Mouse (Mus musculus): ENCODE measurements around the gene Mttp. TPM values are rescaled to one million over a fixed set of nuclear protein-coding genes. Genes with fewer than 3 reads are reported as not detected.

Mttp gene
- polyA plus RNA-seq, 1 experiment from 2014 or later, result 8.7 TPM

DNA sequence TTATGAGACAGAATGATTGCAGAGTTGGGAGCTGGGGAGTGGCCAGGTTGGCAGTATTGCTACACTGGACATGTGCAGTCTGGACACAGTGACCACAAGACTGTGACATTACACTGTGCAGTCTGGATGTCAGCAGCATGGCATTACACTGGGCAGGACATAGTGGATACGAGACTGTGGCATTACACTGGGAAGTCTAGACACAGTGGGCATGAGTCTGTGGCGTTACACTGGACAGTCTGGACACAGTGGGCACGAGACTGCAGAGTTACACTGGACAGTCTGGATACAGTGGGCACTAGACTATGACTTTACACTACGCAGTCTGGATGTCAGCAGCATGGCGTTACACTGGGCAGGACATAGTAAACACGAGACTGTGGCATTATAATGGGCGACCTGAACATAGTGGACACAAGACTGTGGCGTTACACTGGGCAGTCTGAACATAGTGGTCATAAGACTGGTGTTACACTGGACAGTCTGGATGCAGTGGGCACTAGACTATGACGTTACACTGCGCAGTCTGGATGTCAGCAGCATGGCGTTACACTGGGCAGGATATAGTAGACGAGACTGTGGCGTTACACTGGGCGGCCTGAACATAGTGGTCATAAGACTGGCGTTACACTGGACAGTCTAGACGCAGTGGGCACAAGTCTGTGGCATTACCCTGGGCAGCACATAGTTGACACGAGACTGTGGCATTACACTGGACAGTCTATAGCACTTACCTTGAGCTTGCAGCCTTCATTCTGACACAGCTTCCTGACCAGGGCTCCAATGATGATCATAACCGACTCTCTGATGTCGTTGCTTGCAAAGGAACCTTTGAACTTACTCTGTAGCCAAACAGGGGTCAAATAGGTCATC is 33.6 kb downstream of the Mttp start:
- no peak overlapping the region for H3K27ac ChIP-seq (ENCODE audit: low read depth, low read length)
- no peak overlapping the region for H3K4me3 ChIP-seq (ENCODE audit: low read depth, low read length)
- no peaks in the 10 kb centered on the region for H3K4me1 ChIP-seq (ENCODE audit: control insufficient read depth, insufficient read depth, low read length)
- 0 out of 2 replicates have a peak, but pooled peaks have one; percentile 55 for ATAC-seq (replicated peaks; ENCODE audit: insufficient number of reproducible peaks, low FRiP score, low TSS enrichment)
- no peak overlapping the region for H3K9ac ChIP-seq (ENCODE audit: low read depth, low read length)
- WGBS (ENCODE audit: insufficient replicate concordance), result 83% methylated on average over 19 of the region's 19 CpGs
- H3K36me3 ChIP-seq (ENCODE audit: control insufficient read depth, insufficient read depth, low read length), result no peaks in the 10 kb centered on the region
- H3K9me3 ChIP-seq (replicated peaks; ENCODE audit: control insufficient read depth, low read length), result no peaks in the 10 kb centered on the region
- H3K4me2 ChIP-seq, result no peak overlapping the region
- no peaks in the 10 kb centered on the region for H3K27me3 ChIP-seq (ENCODE audit: control insufficient read depth, insufficient read depth, low read length)

DNA sequence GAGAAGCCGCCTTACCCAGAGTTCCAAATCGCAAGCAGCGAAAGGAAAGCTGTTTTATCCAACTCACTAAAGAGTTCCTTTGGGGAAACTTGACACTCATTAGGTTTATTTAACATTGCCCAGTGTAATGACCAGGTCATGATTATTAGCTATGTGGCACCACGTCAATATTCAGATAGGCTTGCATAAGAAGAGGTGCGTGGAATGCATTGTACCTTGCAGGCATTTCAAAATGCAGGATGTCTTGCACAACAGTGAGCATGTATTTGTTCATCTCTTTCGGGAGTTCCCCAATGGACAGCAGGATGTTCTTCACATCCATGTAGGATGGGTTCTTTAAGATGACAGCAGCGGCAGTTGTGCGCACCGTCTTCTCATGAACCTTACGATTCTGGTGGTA is 37.9 kb downstream of the Mttp start:
- Histone ChIP-seq H3K4me2 (no peak overlapping the region), H3K4me1 (ENCODE audit: control insufficient read depth, insufficient read depth, low read length) (no peaks in the 10 kb centered on the region), H3K4me3 (ENCODE audit: low read depth, low read length) (no peak overlapping the region), H3K27me3 (ENCODE audit: control insufficient read depth, insufficient read depth, low read length) (no peaks in the 10 kb centered on the region), H3K36me3 (ENCODE audit: control insufficient read depth, insufficient read depth, low read length) (no peaks in the 10 kb centered on the region), H3K9ac (ENCODE audit: low read depth, low read length) (no peak overlapping the region), H3K9me3 (replicated peaks; ENCODE audit: control insufficient read depth, low read length) (no peaks in the 10 kb centered on the region), H3K27ac (ENCODE audit: low read depth, low read length) (no peak overlapping the region)
- ATAC-seq (replicated peaks; ENCODE audit: insufficient number of reproducible peaks, low FRiP score, low TSS enrichment), result no peak
- 88% methylated on average over 10 of the region's 10 CpGs for WGBS (ENCODE audit: insufficient replicate concordance)

DNA sequence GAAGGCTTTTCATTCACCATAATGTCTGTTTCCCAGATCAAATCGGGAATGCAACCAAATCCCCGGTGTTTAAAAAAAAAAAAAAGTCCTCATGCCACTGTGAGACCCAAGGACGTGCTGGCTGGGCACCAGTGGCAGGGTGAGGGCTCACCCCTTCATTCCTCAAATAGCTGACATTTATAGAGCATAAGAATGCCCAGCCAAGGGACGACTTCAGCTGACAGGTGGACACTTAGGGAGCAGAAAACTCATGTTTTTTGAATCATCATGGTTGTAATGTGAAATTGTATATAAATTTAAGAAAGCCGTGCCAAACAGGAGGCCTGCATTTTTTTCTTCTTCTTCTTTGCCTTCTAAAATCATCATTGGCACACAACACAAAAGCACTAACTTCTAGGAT is 39.7 kb downstream of the Mttp start:
- no peak for ATAC-seq (replicated peaks; ENCODE audit: insufficient number of reproducible peaks, low FRiP score, low TSS enrichment)
- Histone ChIP-seq H3K27ac (ENCODE audit: low read depth, low read length) (no peak overlapping the region), H3K4me3 (ENCODE audit: low read depth, low read length) (no peak overlapping the region), H3K27me3 (ENCODE audit: control insufficient read depth, insufficient read depth, low read length) (no peaks in the 10 kb centered on the region), H3K9me3 (replicated peaks; ENCODE audit: control insufficient read depth, low read length) (no peaks in the 10 kb centered on the region), H3K4me2 (no peak overlapping the region), H3K4me1 (ENCODE audit: control insufficient read depth, insufficient read depth, low read length) (no peaks in the 10 kb centered on the region), H3K36me3 (ENCODE audit: control insufficient read depth, insufficient read depth, low read length) (no peaks in the 10 kb centered on the region), H3K9ac (ENCODE audit: low read depth, low read length) (no peak overlapping the region)
- WGBS (ENCODE audit: insufficient replicate concordance), result 70% methylated on average over 5 of the region's 5 CpGs

DNA sequence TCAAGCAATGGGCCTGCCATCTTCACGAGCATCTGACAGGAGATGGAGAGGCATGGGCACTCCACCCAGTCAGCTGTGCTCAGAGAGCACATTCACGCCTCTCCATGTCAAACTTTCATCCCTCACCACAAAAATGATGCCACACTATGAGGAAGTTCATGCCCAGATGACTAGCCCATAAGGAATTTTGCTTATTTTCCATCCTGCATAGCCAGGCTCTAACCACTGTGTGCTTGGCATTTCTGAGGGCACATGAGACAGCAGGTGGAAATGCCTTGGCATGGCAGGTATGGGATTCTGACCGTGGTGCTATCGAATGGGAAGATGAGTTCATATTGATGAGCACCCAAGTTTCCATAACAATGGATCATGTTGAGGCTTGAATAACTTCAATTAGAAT is 41.1 kb downstream of the Mttp start:
- WGBS (ENCODE audit: insufficient replicate concordance), result 88% methylated on average over 4 of the region's 4 CpGs
- H3K4me1 ChIP-seq (ENCODE audit: control insufficient read depth, insufficient read depth, low read length), result no peaks in the 10 kb centered on the region
- no peak overlapping the region for H3K9ac ChIP-seq (ENCODE audit: low read depth, low read length)
- no peak overlapping the region for H3K4me2 ChIP-seq
- no peak for ATAC-seq (replicated peaks; ENCODE audit: insufficient number of reproducible peaks, low FRiP score, low TSS enrichment)
- H3K27me3 ChIP-seq (ENCODE audit: control insufficient read depth, insufficient read depth, low read length), result no peaks in the 10 kb centered on the region
- H3K27ac ChIP-seq (ENCODE audit: low read depth, low read length), result no peak overlapping the region
- no peaks in the 10 kb centered on the region for H3K36me3 ChIP-seq (ENCODE audit: control insufficient read depth, insufficient read depth, low read length)
- H3K4me3 ChIP-seq (ENCODE audit: low read depth, low read length), result no peak overlapping the region
- H3K9me3 ChIP-seq (replicated peaks; ENCODE audit: control insufficient read depth, low read length), result no peaks in the 10 kb centered on the region

DNA sequence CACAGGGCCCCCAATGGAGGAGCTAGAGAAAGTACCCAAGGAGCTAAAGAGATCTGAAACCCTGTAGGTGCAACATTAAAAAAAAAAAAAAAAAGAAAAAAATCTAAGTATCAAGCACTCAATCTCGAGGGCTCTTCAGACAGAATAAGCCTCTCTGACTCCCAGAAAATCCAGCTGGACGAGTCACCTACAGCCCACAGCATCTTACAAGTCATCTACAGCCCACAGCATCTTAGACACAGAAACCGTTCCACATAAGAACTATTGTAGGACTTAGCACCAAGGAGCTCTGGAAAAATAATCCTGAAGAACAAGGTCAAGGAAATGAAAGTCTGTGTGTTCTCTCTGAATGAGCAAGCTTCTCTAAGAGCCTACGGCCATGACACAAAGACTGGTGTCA is 42.8 kb downstream of the Mttp start:
- Histone ChIP-seq H3K27me3 (ENCODE audit: control insufficient read depth, insufficient read depth, low read length) (no peaks in the 10 kb centered on the region), H3K36me3 (ENCODE audit: control insufficient read depth, insufficient read depth, low read length) (no peaks in the 10 kb centered on the region), H3K9ac (ENCODE audit: low read depth, low read length) (no peak overlapping the region), H3K4me2 (no peak overlapping the region), H3K27ac (ENCODE audit: low read depth, low read length) (no peak overlapping the region), H3K4me1 (ENCODE audit: control insufficient read depth, insufficient read depth, low read length) (peaks cover 8% of the 10 kb centered on the region), H3K9me3 (replicated peaks; ENCODE audit: control insufficient read depth, low read length) (no peaks in the 10 kb centered on the region), H3K4me3 (ENCODE audit: low read depth, low read length) (no peak overlapping the region)
- 79% methylated on average over 4 of the region's 4 CpGs for WGBS (ENCODE audit: insufficient replicate concordance)
- ATAC-seq (replicated peaks; ENCODE audit: insufficient number of reproducible peaks, low FRiP score, low TSS enrichment), result no peak

DNA sequence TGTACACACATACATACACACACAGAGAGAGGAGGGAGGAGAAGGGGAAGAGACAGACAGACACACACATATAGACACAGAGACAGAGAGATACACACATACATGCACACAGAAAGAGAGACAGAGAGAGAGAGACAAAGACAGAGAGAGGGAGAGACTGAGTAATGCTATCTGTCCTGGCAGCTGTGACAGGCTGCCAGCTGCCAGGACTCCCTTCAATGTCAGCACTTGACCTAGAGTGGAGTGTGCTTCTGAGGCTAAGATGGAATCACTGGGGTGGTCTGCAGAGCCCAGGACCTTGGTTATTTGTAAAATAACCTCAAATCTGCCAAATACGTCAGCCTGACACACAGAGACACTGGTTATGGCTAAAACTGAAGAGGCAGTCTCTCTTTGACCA is 47.0 kb downstream of the Mttp start:
- WGBS (ENCODE audit: insufficient replicate concordance), result 75% methylated on average over 1 of the region's 1 CpGs
- Histone ChIP-seq H3K27ac (ENCODE audit: low read depth, low read length) (no peak overlapping the region), H3K27me3 (ENCODE audit: control insufficient read depth, insufficient read depth, low read length) (no peaks in the 10 kb centered on the region), H3K4me1 (ENCODE audit: control insufficient read depth, insufficient read depth, low read length) (peaks cover 10% of the 10 kb centered on the region), H3K36me3 (ENCODE audit: control insufficient read depth, insufficient read depth, low read length) (no peaks in the 10 kb centered on the region), H3K9ac (ENCODE audit: low read depth, low read length) (no peak overlapping the region), H3K4me3 (ENCODE audit: low read depth, low read length) (no peak overlapping the region), H3K9me3 (replicated peaks; ENCODE audit: control insufficient read depth, low read length) (no peaks in the 10 kb centered on the region), H3K4me2 (no peak overlapping the region)
- no peak for ATAC-seq (replicated peaks; ENCODE audit: insufficient number of reproducible peaks, low FRiP score, low TSS enrichment)

DNA sequence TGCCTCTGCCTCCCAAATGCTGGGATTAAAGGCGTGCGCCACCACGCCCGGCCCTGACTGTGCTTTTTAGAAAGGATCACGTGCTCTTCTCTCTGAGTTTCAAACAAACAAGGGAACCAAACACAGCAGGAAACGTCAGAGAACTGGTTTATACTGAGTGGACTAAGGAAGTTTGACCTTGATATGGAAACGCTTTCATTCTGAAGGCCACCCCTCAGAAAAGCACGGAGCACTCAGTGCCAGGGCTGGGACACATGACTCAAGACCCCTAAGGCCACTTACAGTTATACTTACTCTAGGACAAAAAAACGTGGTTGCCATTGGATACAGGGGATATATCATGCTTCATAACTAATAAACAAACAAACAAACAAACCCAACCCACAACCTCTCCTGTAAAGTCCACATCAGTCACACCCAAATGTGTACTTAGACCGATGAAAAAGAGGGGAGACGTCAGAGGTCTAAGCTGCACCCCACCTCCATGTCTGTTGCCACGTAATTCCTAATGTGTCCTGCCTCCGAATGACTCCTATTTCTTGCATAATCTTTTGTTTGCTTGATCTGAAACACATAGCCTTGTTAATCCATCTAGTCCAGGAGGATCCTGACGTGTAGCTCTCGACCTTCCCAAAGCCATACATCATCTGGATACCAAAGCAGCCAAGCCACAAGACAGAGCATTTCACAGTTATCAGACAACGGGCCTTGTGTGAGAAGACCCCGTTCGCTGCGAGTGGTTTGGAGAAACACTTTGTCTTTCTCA is 48.3 kb downstream of the Mttp start:
- WGBS (ENCODE audit: insufficient replicate concordance), result 74% methylated on average over 19 of the region's 19 CpGs
- no peaks in the 10 kb centered on the region for H3K9me3 ChIP-seq (replicated peaks; ENCODE audit: control insufficient read depth, low read length)
- no peak overlapping the region for H3K27ac ChIP-seq (ENCODE audit: low read depth, low read length)
- ATAC-seq (replicated peaks; ENCODE audit: insufficient number of reproducible peaks, low FRiP score, low TSS enrichment), result no peak
- H3K27me3 ChIP-seq (ENCODE audit: control insufficient read depth, insufficient read depth, low read length), result no peaks in the 10 kb centered on the region
- H3K4me2 ChIP-seq, result no peak overlapping the region
- no peaks in the 10 kb centered on the region for H3K36me3 ChIP-seq (ENCODE audit: control insufficient read depth, insufficient read depth, low read length)
- H3K4me1 ChIP-seq (ENCODE audit: control insufficient read depth, insufficient read depth, low read length), result peaks cover 10% of the 10 kb centered on the region
- H3K4me3 ChIP-seq (ENCODE audit: low read depth, low read length), result no peak overlapping the region
- no peak overlapping the region for H3K9ac ChIP-seq (ENCODE audit: low read depth, low read length)

DNA sequence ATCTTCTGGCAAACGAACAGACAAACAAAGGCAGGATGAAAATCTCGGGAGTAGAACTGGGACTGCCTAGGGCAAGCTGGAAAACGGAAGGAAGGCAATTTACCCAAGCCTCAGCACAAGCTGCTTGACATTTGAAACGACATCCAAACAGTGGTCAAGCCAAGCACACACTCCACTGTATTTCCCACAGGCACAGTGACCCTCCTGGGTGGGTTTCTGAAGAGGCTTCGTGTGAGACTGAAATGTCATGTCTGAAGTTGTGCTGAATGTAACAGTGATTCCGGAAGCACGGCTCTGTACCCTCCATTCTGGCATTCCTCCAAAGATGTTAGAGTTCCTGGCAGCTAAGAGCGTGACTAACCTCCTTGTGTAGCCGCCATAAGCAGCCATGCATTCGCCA is 49.0 kb downstream of the Mttp start:
- ATAC-seq (replicated peaks; ENCODE audit: insufficient number of reproducible peaks, low FRiP score, low TSS enrichment), result no peak
- H3K9me3 ChIP-seq (replicated peaks; ENCODE audit: control insufficient read depth, low read length), result no peaks in the 10 kb centered on the region
- no peak overlapping the region for H3K9ac ChIP-seq (ENCODE audit: low read depth, low read length)
- no peaks in the 10 kb centered on the region for H3K27me3 ChIP-seq (ENCODE audit: control insufficient read depth, insufficient read depth, low read length)
- H3K27ac ChIP-seq (ENCODE audit: low read depth, low read length), result no peak overlapping the region
- H3K36me3 ChIP-seq (ENCODE audit: control insufficient read depth, insufficient read depth, low read length), result no peaks in the 10 kb centered on the region
- 66% methylated on average over 10 of the region's 10 CpGs for WGBS (ENCODE audit: insufficient replicate concordance)
- H3K4me2 ChIP-seq, result no peak overlapping the region
- H3K4me3 ChIP-seq (ENCODE audit: low read depth, low read length), result no peak overlapping the region
- peaks cover 10% of the 10 kb centered on the region for H3K4me1 ChIP-seq (ENCODE audit: control insufficient read depth, insufficient read depth, low read length)
